ENCODE assay signal across 8 mouse cellular contexts in genomic region chr8:34679565-34680291, GRCm38 (mm10).
DNase-seq lines count a peak whose midpoint lies in the region; ATAC-seq and TF ChIP-seq lines count a peak whose summit lies in the region.

No protein-coding gene starts in this region.

- no peak overlapping the region for H3K27ac ChIP-seq in ES-E14 (ENCODE audit: insufficient read depth, low read depth, low read length, poor library complexity, severe bottlenecking)
- H3K27ac ChIP-seq in forebrain, embryonic 14.5 days (ENCODE audit: low read depth, low read length), result peak overlapping the region; percentile 52
- H3K27ac ChIP-seq in hindbrain, embryonic 12.5 days, result peak overlapping the region; percentile 81
- H3K27ac ChIP-seq in midbrain, embryonic 11.5 days (ENCODE audit: low read depth, low read length), result peak overlapping the region; percentile 25; the same call in 1 of the 2 replicates

- no peaks in the 10 kb centered on the region for H3K9me3 ChIP-seq in ES-E14 (ENCODE audit: control insufficient read depth, insufficient read depth, low read depth, low read length)
- no peaks in the 10 kb centered on the region for H3K9me3 ChIP-seq in forebrain, embryonic 14.5 days (replicated peaks; ENCODE audit: control insufficient read depth, low read length)
- H3K9me3 ChIP-seq in hindbrain, embryonic 12.5 days (replicated peaks), result no peaks in the 10 kb centered on the region
- H3K9me3 ChIP-seq in midbrain, embryonic 11.5 days (ENCODE audit: control insufficient read depth, low read length), result no peaks in the 10 kb centered on the region

- peak; percentile 86 for ATAC-seq in forebrain, embryonic 14.5 days
- peak; percentile 95 for ATAC-seq in hindbrain, embryonic 12.5 days (ENCODE audit: low FRiP score)
- peak; percentile 90 for ATAC-seq in midbrain, embryonic 11.5 days (ENCODE audit: low FRiP score)

- no peaks in the 10 kb centered on the region for H3K36me3 ChIP-seq in ES-E14 (ENCODE audit: control insufficient read depth, insufficient read depth, low read length, poor library complexity, severe bottlenecking)
- no peaks in the 10 kb centered on the region for H3K36me3 ChIP-seq in forebrain, embryonic 14.5 days (ENCODE audit: control insufficient read depth, insufficient read depth, low read length)
- no peaks in the 10 kb centered on the region for H3K36me3 ChIP-seq in hindbrain, embryonic 12.5 days
- no peaks in the 10 kb centered on the region for H3K36me3 ChIP-seq in midbrain, embryonic 11.5 days (ENCODE audit: control insufficient read depth, insufficient read depth, low read length)

- no peak overlapping the region; the same call in 1 of the 2 replicates for H3K9ac ChIP-seq in ES-E14 (ENCODE audit: insufficient read depth, low read depth, low read length, poor library complexity, severe bottlenecking)
- H3K9ac ChIP-seq in forebrain, embryonic 14.5 days (ENCODE audit: low read length), result no peak overlapping the region
- H3K9ac ChIP-seq in hindbrain, embryonic 12.5 days, result no peak overlapping the region
- H3K9ac ChIP-seq in midbrain, embryonic 11.5 days (ENCODE audit: low read length), result no peak overlapping the region

- no peaks in the 10 kb centered on the region for H3K27me3 ChIP-seq in forebrain, embryonic 14.5 days (replicated peaks; ENCODE audit: control insufficient read depth, insufficient read depth, low read length)
- H3K27me3 ChIP-seq in hindbrain, embryonic 12.5 days, result peaks cover 7% of the 10 kb centered on the region; the same call in 1 of the 2 replicates
- H3K27me3 ChIP-seq in midbrain, embryonic 11.5 days (ENCODE audit: control insufficient read depth, insufficient read depth, low read length), result no peaks in the 10 kb centered on the region; the same call in 1 of the 2 replicates

- no peak for DNase-seq in ES-E14 (ENCODE audit: low read depth, low spot score)
- peak; percentile 97 for DNase-seq in cerebellum, adult 11-12 months
- peak; percentile 85 for DNase-seq in forebrain, embryonic 14.5 days (ENCODE audit: low spot score)
- peak; percentile 77 for DNase-seq in layer of hippocampus, adult 9-11 months
- DNase-seq in midbrain, embryonic 11.5 days (ENCODE audit: low spot score, missing footprints), result peak; percentile 91
- DNase-seq in telencephalon, adult 2 months (ENCODE audit: low read depth, low spot score), result peak; percentile 54
- DNase-seq in urinary bladder, postnatal 14 days (ENCODE audit: low spot score), result no peak

- H3K4me1 ChIP-seq in ES-E14 (ENCODE audit: control insufficient read depth in 2 of 2, insufficient read depth in 2 of 2, low read length in 2 of 2, poor library complexity in 1 of 2), result peaks cover 0 to 2% of the 10 kb centered on the region in 2 experiments; a peak in 1 of 4 replicates
- peaks cover 9% of the 10 kb centered on the region; the same call in 1 of the 2 replicates for H3K4me1 ChIP-seq in forebrain, embryonic 14.5 days (ENCODE audit: control insufficient read depth, insufficient read depth, low read length)
- H3K4me1 ChIP-seq in hindbrain, embryonic 12.5 days, result peaks cover 16% of the 10 kb centered on the region
- 0 out of 2 replicates have a peak, but pooled peaks cover 4% of the 10 kb centered on the region for H3K4me1 ChIP-seq in midbrain, embryonic 11.5 days (ENCODE audit: control insufficient read depth, insufficient read depth, low read length)

- WGBS in forebrain, embryonic 14.5 days, result 10% methylated on average over 14 of the region's 14 CpGs
- 15% methylated on average over 14 of the region's 14 CpGs for WGBS in hindbrain, embryonic 12.5 days
- WGBS in midbrain, embryonic 11.5 days, result 22% methylated on average over 14 of the region's 14 CpGs

- H3K4me3 ChIP-seq in ES-E14 (ENCODE audit: insufficient read depth in 1 of 2, low read depth in 1 of 2, low read length in 2 of 2, poor library complexity in 1 of 2, severe bottlenecking in 1 of 2), result peak overlapping the region in 1 of 2 experiments; percentile 10; a peak in 1 of 4 replicates
- H3K4me3 ChIP-seq in forebrain, embryonic 14.5 days (ENCODE audit: low read depth, low read length), result no peak overlapping the region
- no peak overlapping the region for H3K4me3 ChIP-seq in hindbrain, embryonic 12.5 days
- no peak overlapping the region for H3K4me3 ChIP-seq in midbrain, embryonic 11.5 days (ENCODE audit: low read depth, low read length)

- H3K4me2 ChIP-seq in forebrain, embryonic 14.5 days (ENCODE audit: low read length), result peak overlapping the region; percentile 2; the same call in 1 of the 2 replicates
- H3K4me2 ChIP-seq in hindbrain, embryonic 12.5 days (replicated peaks), result peak overlapping the region; percentile 41
- no peak overlapping the region for H3K4me2 ChIP-seq in midbrain, embryonic 11.5 days

- in situ Hi-C loops in ES-E14 (cut with MboI; ENCODE audit: low sequenced_read_pairs in 2 of 2, unreplicated experiment in 2 of 2), result no loop called here

TF ChIP-seq in ES-E14, 5 proteins besides CTCF, POLR2A, EP300 and RAD21:
- no peak for TF ChIP-seq CHD2 (IDR thresholded peaks at IDR 0.05; ENCODE audit: low read depth, low read length)
- no peak for TF ChIP-seq HCFC1 (IDR thresholded peaks at IDR 0.05; ENCODE audit: borderline replicate concordance, insufficient read depth, low read length)
- TF ChIP-seq MAFK (IDR thresholded peaks at IDR 0.05; ENCODE audit: insufficient read depth, low read depth, low read length), result peak; percentile 70; the same call in 1 of the 2 replicates
- TF ChIP-seq ZNF384 (IDR thresholded peaks at IDR 0.05; ENCODE audit: low read depth, low read length), result no peak
- no peak for TF ChIP-seq ZC3H11A (IDR thresholded peaks at IDR 0.05; ENCODE audit: borderline replicate concordance, low read depth, low read length)

Comparison
In these comparisons a context has a peak if more than half of its experiments do, and no peak if none do; other contexts are left out.
1. DNase-seq: peak in cerebellum, adult 11-12 months (single experiment), forebrain, embryonic 14.5 days (single experiment), layer of hippocampus, adult 9-11 months (single experiment), midbrain, embryonic 11.5 days (single experiment) and telencephalon, adult 2 months (single experiment); none in ES-E14 (single experiment) and urinary bladder, postnatal 14 days (single experiment).
2. Peak in every context shown above with its lines, with median percentiles within 50 percentile points of each other: ATAC-seq.